ENCODE assay signal across 18 mouse cellular contexts in the genomic region with DNA sequence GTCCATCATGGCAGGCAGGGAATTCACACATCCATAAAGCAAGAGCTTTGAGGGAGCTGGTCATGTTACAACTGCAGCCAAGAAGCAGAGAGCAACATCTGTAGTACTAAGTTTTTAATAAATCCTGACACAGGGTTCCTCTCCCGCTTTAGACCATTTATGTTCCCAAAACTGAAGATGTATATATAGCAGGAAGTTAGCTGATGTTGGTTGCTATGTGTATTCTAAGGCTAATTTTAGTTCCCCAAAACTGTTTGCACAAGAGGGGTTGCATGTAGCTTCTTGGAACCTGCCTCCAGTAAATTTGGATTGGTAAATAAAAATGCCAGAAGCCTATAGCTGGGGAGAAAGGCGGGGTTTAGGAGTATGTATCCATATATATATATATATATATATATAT. TPM values are rescaled to one million over a fixed set of nuclear protein-coding genes. Genes with fewer than 3 reads are reported as not detected.
"Had no signal": no experiment of that assay in that cellular context is flagged by ENCODE, and none has a peak within 500 bp of the region (broad histone marks: within the 10 kb centered on the region; RNA-seq: fewer than 3 reads in every experiment).

No protein-coding gene starts in this region.

- DNase-seq: kidney, adult 18-20 months; kidney, adult 9 months; kidney, postnatal 14 days; kidney, postnatal 4 days; layer of hippocampus, postnatal 36 days; left cerebral cortex, postnatal 4 days; liver, postnatal 0 days; lung, embryonic 14.5 days; lung, postnatal 10 days; thymus, adult 18-20 months; thymus, postnatal 4 days had no signal

- ATAC-seq: intestine, embryonic 16.5 days; liver, postnatal 0 days; midbrain, embryonic 13.5 days; midbrain, embryonic 16.5 days had no signal

RNA-seq across cellular contexts. Expression of a gene that starts 16.1 kb away (rescaled TPM):
- total RNA-seq: layer of hippocampus, adult 18-20 months; layer of hippocampus, postnatal 10 days; layer of hippocampus, postnatal 36 days; left cerebral cortex, adult 2 months; left cerebral cortex, postnatal 10 days; left cerebral cortex, postnatal 4 days had no signal
